Mouse (Mus musculus) B cell, adult 2 months (primary cell): ENCODE measurements at regions not wholly inside any gene's neighbourhood (a gene's known extent, or its start where the extent isn't known, plus 50 kb on each side); places are given as distances from the start of the nearest gene placed in this dataset.
A peak's percentile ranks its signal among the peaks of the same experiment; 100 is the strongest.

Experiments used
- DNase-seq, 2 experiments: peaks; one replicate each; pipeline ENCODE4 v3.0.0; 2022

DNA sequence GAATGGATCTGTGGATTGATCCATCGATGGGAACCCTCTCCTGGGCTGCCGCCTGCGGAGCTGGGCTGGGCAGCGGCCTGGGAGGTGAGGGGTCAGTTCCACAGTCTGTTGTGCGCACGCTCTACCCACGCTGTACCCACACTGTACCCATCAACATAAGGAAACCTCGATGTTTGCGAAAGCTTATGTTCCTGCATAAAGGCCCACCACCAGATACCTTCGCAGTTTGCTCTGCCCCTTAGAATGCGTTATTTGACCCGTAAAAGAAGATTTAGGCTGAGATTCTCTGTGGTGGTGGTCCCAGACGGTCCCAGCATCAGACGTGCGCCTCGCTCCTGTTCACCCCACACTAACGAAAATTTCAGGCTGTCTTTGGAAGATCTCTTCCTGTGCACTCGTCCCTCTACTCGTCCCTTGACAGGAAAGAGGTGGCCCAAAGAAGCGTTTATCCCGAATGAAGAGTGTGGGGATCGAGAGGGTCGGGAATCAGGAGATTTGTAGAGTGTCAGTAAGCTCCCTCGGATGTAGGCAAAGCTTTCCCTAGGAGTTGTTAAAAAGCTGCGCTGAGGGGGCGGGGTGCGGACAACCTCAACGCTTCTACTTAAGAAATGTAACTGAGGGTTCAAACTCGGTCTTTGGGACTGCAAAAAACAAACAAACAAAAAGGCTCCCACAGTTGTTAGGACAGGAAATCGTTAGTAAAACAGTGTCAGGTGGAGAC is 123.9 kb downstream of the Tmem161b start:
- no peak for DNase-seq

GRCm38 (mm10) chr13:84346569-84346968 is 124.5 kb downstream of the Tmem161b start:
- no peak for DNase-seq

DNA sequence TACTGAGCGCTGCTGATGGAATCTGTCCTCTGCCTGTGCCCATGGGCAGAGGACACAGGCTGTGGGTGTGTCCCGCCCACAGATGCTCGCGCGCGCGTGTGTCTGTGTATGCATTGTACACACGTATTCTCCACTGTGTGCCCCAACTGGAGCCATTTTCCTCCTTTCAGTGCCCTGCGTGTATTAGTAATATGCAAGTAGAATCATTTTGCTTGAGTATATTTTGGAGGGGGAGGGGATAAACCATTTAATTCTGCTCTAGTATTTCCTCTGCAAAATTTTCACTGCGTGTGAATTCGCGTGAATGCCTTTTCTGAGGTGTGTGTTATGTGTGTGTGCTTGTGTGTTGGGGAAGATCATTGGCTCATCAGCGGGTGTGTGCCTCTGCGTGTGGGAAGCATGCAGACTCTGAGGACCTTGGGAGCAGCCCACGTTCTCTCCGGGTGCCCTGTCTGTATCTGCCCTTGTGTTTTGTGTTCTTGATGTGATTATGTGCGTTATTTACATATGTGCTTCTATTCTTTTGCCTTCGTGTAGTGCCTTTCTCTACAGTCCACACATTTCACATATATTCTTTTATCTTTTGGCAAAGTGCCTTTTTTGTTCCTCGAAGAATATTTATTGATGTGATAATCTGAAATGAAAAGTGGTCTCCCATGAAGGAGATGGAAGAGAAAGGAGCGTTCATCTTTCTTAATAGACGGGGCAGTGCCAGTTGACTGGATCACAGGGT is 125.3 kb downstream of the Tmem161b start:
- DNase-seq = peak in 1 of 2 experiments; percentile 7

GRCm38 (mm10) chr13:84347914-84348700 is 126.0 kb downstream of the Tmem161b start:
- DNase-seq = peak; percentile 70

GRCm38 (mm10) chr13:84348701-84348975 is 126.5 kb downstream of the Tmem161b start:
- DNase-seq = no peak

- DNase-seq = peak in 1 of 2 experiments; percentile 11
Measured at GRCm38 (mm10) chr13:84349001-84349720, 127.1 kb downstream of the Tmem161b start.

DNA sequence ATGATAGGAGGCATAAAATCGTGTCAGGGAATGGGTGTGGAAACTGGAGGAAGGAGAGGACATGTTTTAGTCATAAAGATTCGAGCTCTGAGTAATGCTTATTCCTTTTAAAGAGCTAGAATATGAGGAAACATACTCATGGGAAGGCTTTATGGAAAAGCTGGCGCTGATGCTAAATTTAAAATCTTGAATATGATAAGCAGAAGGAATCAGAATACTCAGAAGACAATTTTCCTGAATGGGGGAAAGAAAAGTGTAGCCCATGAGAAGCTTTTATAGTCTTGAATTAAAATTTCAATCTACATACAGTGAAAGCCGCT is 127.6 kb downstream of the Tmem161b start:
- no peak for DNase-seq

DNA sequence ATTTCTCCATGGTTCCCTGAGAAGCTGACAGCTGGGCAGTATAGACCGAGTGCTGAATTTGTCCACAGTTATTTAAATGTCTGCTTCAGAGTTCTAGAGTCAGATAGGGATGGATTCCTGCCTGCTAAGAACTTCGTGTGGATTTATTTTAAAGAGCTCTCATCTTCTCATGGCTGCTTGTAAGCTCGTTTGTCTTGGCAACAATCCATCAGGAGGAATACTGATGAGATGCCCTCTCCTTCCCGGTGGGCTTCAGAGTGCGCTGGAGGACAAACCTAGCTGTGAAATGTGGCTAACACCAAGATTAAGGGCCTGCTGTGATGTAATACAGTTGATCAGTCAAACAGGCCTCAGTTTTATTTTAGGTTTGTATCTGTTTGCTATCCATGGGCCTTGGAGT is 128.7 kb downstream of the Tmem161b start:
- DNase-seq = no peak

- DNase-seq = no peak
Measured at GRCm38 (mm10) chr13:84356455-84356854, 134.4 kb downstream of the Tmem161b start.

DNA sequence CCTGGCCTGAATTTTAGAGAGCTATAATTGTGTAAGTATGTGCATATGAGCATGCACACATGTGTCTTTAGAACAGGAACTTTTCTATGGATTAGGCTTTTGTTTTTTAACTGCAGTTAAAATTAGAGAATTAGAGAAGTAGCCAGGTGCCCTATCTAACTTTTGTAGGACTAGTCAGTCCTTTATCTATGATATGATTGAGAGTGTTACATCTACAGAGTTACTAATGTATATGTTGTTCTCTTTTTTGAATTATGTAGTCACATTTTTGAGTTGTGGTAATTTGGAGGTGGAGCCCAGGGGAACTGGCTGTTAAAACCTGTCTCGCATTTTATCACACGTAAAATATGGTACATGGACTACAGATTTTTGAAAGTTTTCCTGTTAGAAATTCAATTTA is 138.4 kb downstream of the Tmem161b start:
- DNase-seq = no peak

- DNase-seq = peak in 1 of 2 experiments; percentile 12
Measured at GRCm38 (mm10) chr13:84364069-84364468, 142.0 kb downstream of the Tmem161b start.

DNA sequence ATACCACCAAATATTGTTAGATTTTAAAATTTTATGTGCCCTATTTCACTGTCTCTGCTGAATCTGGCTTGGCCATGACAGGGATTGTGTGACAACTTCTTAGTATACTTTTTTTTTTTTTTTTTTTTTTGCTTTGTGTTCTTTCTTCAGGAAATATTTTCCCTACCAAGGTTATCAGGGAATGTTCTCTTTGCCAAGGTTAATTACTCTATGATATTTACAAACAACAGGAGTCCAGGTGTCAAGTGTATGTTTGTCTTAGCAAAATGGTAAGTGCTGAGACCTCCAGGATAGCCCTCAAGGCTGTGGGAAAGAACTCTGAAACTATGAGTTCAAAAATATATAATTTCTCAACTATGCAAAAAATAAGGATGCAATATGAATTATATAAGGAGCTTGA is 143.4 kb downstream of the Tmem161b start:
- DNase-seq = no peak

GRCm38 (mm10) chr13:84366017-84366416 is 143.9 kb downstream of the Tmem161b start:
- no peak for DNase-seq

- no peak for DNase-seq
Measured at GRCm38 (mm10) chr13:84366839-84367238, 144.7 kb downstream of the Tmem161b start.

- no peak for DNase-seq
Measured at GRCm38 (mm10) chr13:84368225-84368624, 146.1 kb downstream of the Tmem161b start.

- no peak for DNase-seq
Measured at GRCm38 (mm10) chr13:84374711-84375257, 152.7 kb downstream of the Tmem161b start.

DNA sequence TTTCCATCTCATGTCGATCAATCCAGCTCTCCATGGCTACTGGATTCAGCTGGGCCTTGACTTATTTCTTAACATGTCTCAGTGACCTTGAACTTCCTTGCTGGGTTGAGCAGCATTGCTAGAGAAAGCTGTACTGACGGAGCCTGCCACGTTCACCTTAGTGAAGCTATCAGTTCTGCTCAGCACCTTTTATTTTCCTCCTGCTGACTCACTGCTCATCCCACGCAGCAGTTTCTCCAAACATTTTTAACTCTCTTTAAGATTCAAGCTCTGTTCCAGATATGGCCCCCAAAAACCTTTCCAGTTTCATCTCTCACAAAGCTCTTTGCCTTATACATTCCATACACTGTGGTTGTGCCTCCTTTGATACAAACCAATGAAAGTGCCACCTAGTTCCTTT is 153.8 kb downstream of the Tmem161b start:
- DNase-seq = no peak

GRCm38 (mm10) chr13:84378553-84379332 is 156.6 kb downstream of the Tmem161b start:
- no peak for DNase-seq

GRCm38 (mm10) chr13:84391554-84391953 is 169.5 kb downstream of the Tmem161b start:
- no peak for DNase-seq

DNA sequence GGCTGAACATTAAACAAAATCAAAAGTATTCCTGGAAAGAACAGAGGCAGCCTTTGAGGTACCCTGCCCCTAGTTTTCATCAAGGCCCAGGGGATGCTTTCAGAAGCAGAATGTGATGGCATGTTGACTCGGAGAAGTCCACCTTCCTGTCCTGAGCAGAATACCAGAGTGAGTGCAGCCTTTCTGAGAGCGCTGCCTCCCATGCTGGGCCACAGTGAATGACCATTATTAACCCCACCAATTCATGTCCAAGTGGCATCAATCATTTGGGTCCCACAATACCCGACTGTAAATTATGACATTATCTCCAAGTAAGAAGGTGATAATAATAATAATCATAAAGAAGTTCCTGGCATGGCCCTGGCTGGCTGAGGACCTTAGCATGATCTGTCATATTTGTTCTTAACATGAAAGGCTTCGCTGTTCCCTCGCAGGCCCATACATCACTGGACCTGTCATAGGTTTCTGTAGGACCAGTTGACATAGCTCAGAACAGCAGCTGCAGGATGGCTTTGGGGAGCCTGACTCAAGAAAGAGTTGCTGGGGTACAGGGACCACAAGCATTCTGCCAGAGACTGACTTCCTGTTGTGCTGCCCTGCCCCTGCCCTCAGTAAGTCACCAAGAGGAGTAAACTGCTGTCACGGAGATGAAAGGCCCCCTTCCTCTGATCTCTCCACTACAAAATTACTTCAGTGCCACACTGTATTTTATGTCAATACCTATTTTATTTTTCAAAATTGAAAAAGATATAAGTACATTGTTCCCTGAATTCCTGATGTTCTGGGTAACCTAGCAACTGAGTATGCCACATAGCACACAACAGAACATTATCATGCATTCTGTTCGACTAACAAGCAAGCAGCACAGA is 176.6 kb downstream of the Tmem161b start:
- DNase-seq = no peak
